Mouse (Mus musculus): ENCODE data around the gene Psmb9.

- TF ChIP-seq MYOG (IDR thresholded peaks at IDR 0.05; ENCODE audit: control insufficient read depth in 1 of 3, insufficient read depth in 1 of 3, insufficient read length in 2 of 3, low read depth in 2 of 3) (no peak), POLR2A (IDR thresholded peaks at IDR 0.05; ENCODE audit: insufficient read length, low read depth) (no peak), MAX (IDR thresholded peaks at IDR 0.05; ENCODE audit: low read depth) (no peak), USF1 (IDR thresholded peaks at IDR 0.05; ENCODE audit: low read depth) (no peak)
Observed at GRCm38 (mm10) chr17:34179913-34180859, 7.4 kb downstream of the Psmb9 start.

Measured in myocyte (in vitro differentiated cells).